Mouse (Mus musculus) erythroblast, embryonic 14.5 days (primary cell): ENCODE data around the gene Pla2g15.

Source experiments
- GATA1 ChIP-seq: IDR thresholded peaks from 2 replicates; pipeline ENCODE4 v1.6.1; 2012; ENCODE audit warnings: low read length, inconsistent platforms, mixed read lengths
- TAL1 ChIP-seq: IDR thresholded peaks from 3 replicates; pipeline ENCODE4 v1.6.1; 2012; ENCODE audit warnings: low read length, inconsistent platforms, mixed read lengths

- TF ChIP-seq TAL1 (no peak), GATA1 (no peak)
Observed at GRCm38 (mm10) chr8:106137218-106137905, 12.8 kb upstream of the Pla2g15 start.
